Mouse (Mus musculus): ENCODE results near the gene Fbxo47. TPM values are rescaled to one million over a fixed set of nuclear protein-coding genes. Genes with fewer than 3 reads are reported as not detected.

The Fbxo47 gene
- polyA plus RNA-seq, 2 experiments, result 0.22 to 0.58 TPM

DNA sequence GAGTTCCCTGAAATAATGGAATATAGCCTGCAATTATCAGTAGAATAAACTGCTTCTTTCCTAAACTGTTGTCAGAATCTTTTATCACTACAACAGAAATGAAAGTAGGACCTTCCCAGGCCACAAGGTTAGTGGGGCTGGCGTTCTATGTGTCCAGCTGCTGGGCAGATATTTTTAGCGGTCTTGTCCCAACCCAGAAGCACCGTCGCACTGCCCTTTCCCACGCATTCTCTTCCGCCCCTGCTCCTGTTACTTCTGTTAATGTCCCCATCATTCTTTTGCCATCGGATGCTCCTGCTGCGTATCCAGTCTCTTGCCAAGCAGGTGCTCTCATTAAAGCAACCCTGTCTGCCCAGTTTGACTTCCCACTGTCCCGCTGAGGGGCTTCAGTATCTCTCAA is 23.0 kb upstream of the Fbxo47 start:
- no peak overlapping the region for H3K4me3 ChIP-seq (replicated peaks; ENCODE audit: low read length)
- no peak overlapping the region for H3K27ac ChIP-seq (replicated peaks; ENCODE audit: low read depth, low read length)
- H3K27me3 ChIP-seq (ENCODE audit: control insufficient read depth, insufficient read depth, low read length), result no peaks in the 10 kb centered on the region
- H3K4me1 ChIP-seq (ENCODE audit: control insufficient read depth, insufficient read depth, low read length), result no peaks in the 10 kb centered on the region
- H3K9ac ChIP-seq (ENCODE audit: low read depth, low read length, severe bottlenecking), result no peak overlapping the region
- H3K36me3 ChIP-seq (ENCODE audit: control insufficient read depth, insufficient read depth, low read length), result no peaks in the 10 kb centered on the region
- 89% methylated on average over 9 of the region's 9 CpGs for WGBS
- ATAC-seq (ENCODE audit: low FRiP score, low read depth) (no peak), DNase-seq (ENCODE audit: low spot score) (no peak)
- no peak overlapping the region for H3K4me2 ChIP-seq (replicated peaks; ENCODE audit: low read depth, low read length, severe bottlenecking)
- TF ChIP-seq POLR2A (IDR thresholded peaks at IDR 0.05; ENCODE audit: borderline replicate concordance, extremely low read depth, insufficient read depth, insufficient read length), result no peak
- H3K9me3 ChIP-seq (ENCODE audit: control insufficient read depth, low read length), result no peaks in the 10 kb centered on the region

GRCm38 (mm10) chr11:97905941-97906340 is 22.0 kb upstream of the Fbxo47 start:
- no peak for ATAC-seq (ENCODE audit: low FRiP score, low read depth)
- DNase-seq (ENCODE audit: low spot score), result no peak
- TF ChIP-seq POLR2A (IDR thresholded peaks at IDR 0.05; ENCODE audit: borderline replicate concordance, extremely low read depth, insufficient read depth, insufficient read length), result no peak
- Histone ChIP-seq H3K4me2 (replicated peaks; ENCODE audit: low read depth, low read length, severe bottlenecking) (no peak overlapping the region), H3K9ac (ENCODE audit: low read depth, low read length, severe bottlenecking) (no peak overlapping the region), H3K9me3 (ENCODE audit: control insufficient read depth, low read length) (no peaks in the 10 kb centered on the region), H3K4me1 (ENCODE audit: control insufficient read depth, insufficient read depth, low read length) (no peaks in the 10 kb centered on the region), H3K4me3 (replicated peaks; ENCODE audit: low read length) (no peak overlapping the region), H3K27me3 (ENCODE audit: control insufficient read depth, insufficient read depth, low read length) (no peaks in the 10 kb centered on the region), H3K27ac (replicated peaks; ENCODE audit: low read depth, low read length) (no peak overlapping the region), H3K36me3 (ENCODE audit: control insufficient read depth, insufficient read depth, low read length) (no peaks in the 10 kb centered on the region)
- 70% methylated on average over 2 of the region's 2 CpGs for WGBS

GRCm38 (mm10) chr11:97905540-97905939 is 21.6 kb upstream of the Fbxo47 start:
- Histone ChIP-seq H3K27me3 (ENCODE audit: control insufficient read depth, insufficient read depth, low read length) (no peaks in the 10 kb centered on the region), H3K4me2 (replicated peaks; ENCODE audit: low read depth, low read length, severe bottlenecking) (no peak overlapping the region), H3K9ac (ENCODE audit: low read depth, low read length, severe bottlenecking) (no peak overlapping the region), H3K36me3 (ENCODE audit: control insufficient read depth, insufficient read depth, low read length) (no peaks in the 10 kb centered on the region), H3K9me3 (ENCODE audit: control insufficient read depth, low read length) (no peaks in the 10 kb centered on the region), H3K4me1 (ENCODE audit: control insufficient read depth, insufficient read depth, low read length) (no peaks in the 10 kb centered on the region), H3K27ac (replicated peaks; ENCODE audit: low read depth, low read length) (no peak overlapping the region), H3K4me3 (replicated peaks; ENCODE audit: low read length) (no peak overlapping the region)
- DNase-seq (ENCODE audit: low spot score) (no peak), ATAC-seq (ENCODE audit: low FRiP score, low read depth) (no peak)
- no peak for TF ChIP-seq POLR2A (IDR thresholded peaks at IDR 0.05; ENCODE audit: borderline replicate concordance, extremely low read depth, insufficient read depth, insufficient read length)
- WGBS, result 86% methylated on average over 2 of the region's 2 CpGs

- Histone ChIP-seq H3K9ac (ENCODE audit: low read depth, low read length, severe bottlenecking) (no peak overlapping the region), H3K4me3 (replicated peaks; ENCODE audit: low read length) (no peak overlapping the region), H3K27me3 (ENCODE audit: control insufficient read depth, insufficient read depth, low read length) (no peaks in the 10 kb centered on the region), H3K9me3 (ENCODE audit: control insufficient read depth, low read length) (no peaks in the 10 kb centered on the region), H3K36me3 (ENCODE audit: control insufficient read depth, insufficient read depth, low read length) (no peaks in the 10 kb centered on the region), H3K27ac (replicated peaks; ENCODE audit: low read depth, low read length) (no peak overlapping the region), H3K4me2 (replicated peaks; ENCODE audit: low read depth, low read length, severe bottlenecking) (no peak overlapping the region), H3K4me1 (ENCODE audit: control insufficient read depth, insufficient read depth, low read length) (no peaks in the 10 kb centered on the region)
- no peak for ATAC-seq (ENCODE audit: low FRiP score, low read depth)
- no peak for DNase-seq (ENCODE audit: low spot score)
- TF ChIP-seq POLR2A (IDR thresholded peaks at IDR 0.05; ENCODE audit: borderline replicate concordance, extremely low read depth, insufficient read depth, insufficient read length), result no peak
- WGBS, result 84% methylated on average over 13 of the region's 13 CpGs
Observed at GRCm38 (mm10) chr11:97904801-97905200, 20.8 kb upstream of the Fbxo47 start.

GRCm38 (mm10) chr11:97901806-97902205 is 17.9 kb upstream of the Fbxo47 start:
- WGBS, result 74% methylated on average over 6 of the region's 6 CpGs
- no peak overlapping the region for H3K27ac ChIP-seq (replicated peaks; ENCODE audit: low read depth, low read length)
- no peak overlapping the region for H3K9ac ChIP-seq (ENCODE audit: low read depth, low read length, severe bottlenecking)
- no peak overlapping the region for H3K4me3 ChIP-seq (replicated peaks; ENCODE audit: low read length)
- H3K4me1 ChIP-seq (ENCODE audit: control insufficient read depth, insufficient read depth, low read length), result no peaks in the 10 kb centered on the region
- no peak for TF ChIP-seq POLR2A (IDR thresholded peaks at IDR 0.05; ENCODE audit: borderline replicate concordance, extremely low read depth, insufficient read depth, insufficient read length)
- no peaks in the 10 kb centered on the region for H3K27me3 ChIP-seq (ENCODE audit: control insufficient read depth, insufficient read depth, low read length)
- ATAC-seq (ENCODE audit: low FRiP score, low read depth), result no peak
- H3K4me2 ChIP-seq (replicated peaks; ENCODE audit: low read depth, low read length, severe bottlenecking), result no peak overlapping the region
- no peaks in the 10 kb centered on the region for H3K9me3 ChIP-seq (ENCODE audit: control insufficient read depth, low read length)
- H3K36me3 ChIP-seq (ENCODE audit: control insufficient read depth, insufficient read depth, low read length), result no peaks in the 10 kb centered on the region
- DNase-seq (ENCODE audit: low spot score), result no peak

- no peaks in the 10 kb centered on the region for H3K9me3 ChIP-seq (ENCODE audit: control insufficient read depth, low read length)
- no peaks in the 10 kb centered on the region for H3K4me1 ChIP-seq (ENCODE audit: control insufficient read depth, insufficient read depth, low read length)
- TF ChIP-seq POLR2A (IDR thresholded peaks at IDR 0.05; ENCODE audit: borderline replicate concordance, extremely low read depth, insufficient read depth, insufficient read length), result no peak
- H3K27ac ChIP-seq (replicated peaks; ENCODE audit: low read depth, low read length), result no peak overlapping the region
- H3K4me2 ChIP-seq (replicated peaks; ENCODE audit: low read depth, low read length, severe bottlenecking), result no peak overlapping the region
- H3K9ac ChIP-seq (ENCODE audit: low read depth, low read length, severe bottlenecking), result no peak overlapping the region
- 3% methylated on average over 2 of the region's 2 CpGs for WGBS
- DNase-seq (ENCODE audit: low spot score) (peak; percentile 92), ATAC-seq (ENCODE audit: low FRiP score, low read depth) (peak; percentile 85)
- H3K4me3 ChIP-seq (replicated peaks; ENCODE audit: low read length), result no peak overlapping the region
- H3K27me3 ChIP-seq (ENCODE audit: control insufficient read depth, insufficient read depth, low read length), result no peaks in the 10 kb centered on the region
- H3K36me3 ChIP-seq (ENCODE audit: control insufficient read depth, insufficient read depth, low read length), result no peaks in the 10 kb centered on the region
Observed at GRCm38 (mm10) chr11:97899822-97900221, 15.9 kb upstream of the Fbxo47 start.

Measured in limb, embryonic 14.5 days (tissue).